Mouse (Mus musculus) lung, postnatal 0 days (tissue): ENCODE measurements around the gene Gpr176.

ENCODE experiments used
- CTCF ChIP-seq: IDR thresholded peaks from 2 replicates; pipeline ENCODE4 v1.5.1; 2016; ENCODE audit warnings: antibody characterized with exemption, mild to moderate bottlenecking
- EP300 ChIP-seq: IDR thresholded peaks from 2 replicates; pipeline ENCODE4 v1.6.1; 2016; ENCODE audit warnings: antibody characterized with exemption, mild to moderate bottlenecking, control low read depth

DNA sequence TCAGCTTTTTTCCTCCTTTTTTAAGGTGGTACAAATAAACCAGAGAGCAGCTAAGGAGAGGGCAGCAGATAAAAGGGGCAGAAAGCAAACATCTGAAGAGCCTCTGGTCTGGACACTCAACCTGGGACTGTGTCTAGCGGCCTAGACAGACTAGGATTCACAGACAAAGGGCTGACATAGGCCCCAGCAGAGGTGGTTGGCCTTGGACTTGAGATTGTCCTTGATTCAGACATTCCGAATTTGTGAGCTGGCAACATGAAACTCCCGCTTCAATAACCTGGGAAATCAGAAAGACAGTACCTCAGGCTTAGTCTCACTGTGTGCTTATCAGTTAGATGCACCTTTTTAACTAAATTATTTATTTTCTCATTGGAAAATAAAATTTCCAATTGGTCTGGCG is 44.9 kb upstream of the Gpr176 start:
- TF ChIP-seq CTCF (no peak), EP300 (no peak)
